Mouse (Mus musculus): Measurements from ENCODE around the gene Cacna2d4.

Cacna2d4 gene

DNA sequence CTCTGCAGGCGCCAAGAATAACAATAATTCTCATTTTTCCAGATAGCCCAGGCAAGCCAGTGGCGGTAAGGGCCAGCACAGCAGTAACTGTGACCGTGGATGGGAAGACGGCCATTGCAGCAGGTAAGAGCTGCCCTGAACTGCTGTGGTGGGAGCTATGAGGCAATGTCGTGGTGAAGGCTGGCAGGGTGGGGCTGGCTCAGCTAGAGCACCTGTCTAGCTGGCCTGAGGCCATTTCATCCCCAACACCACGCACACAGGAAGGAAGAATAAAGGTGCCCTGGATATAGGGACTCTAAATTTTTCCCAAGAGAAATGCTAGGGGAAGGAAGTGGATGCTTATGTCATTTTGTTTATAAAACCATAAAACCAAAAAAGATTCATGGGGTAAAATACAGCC, 76.1 kb downstream of the Cacna2d4 start:
- no peak for DNase-seq (ENCODE audit: low read depth)

DNA sequence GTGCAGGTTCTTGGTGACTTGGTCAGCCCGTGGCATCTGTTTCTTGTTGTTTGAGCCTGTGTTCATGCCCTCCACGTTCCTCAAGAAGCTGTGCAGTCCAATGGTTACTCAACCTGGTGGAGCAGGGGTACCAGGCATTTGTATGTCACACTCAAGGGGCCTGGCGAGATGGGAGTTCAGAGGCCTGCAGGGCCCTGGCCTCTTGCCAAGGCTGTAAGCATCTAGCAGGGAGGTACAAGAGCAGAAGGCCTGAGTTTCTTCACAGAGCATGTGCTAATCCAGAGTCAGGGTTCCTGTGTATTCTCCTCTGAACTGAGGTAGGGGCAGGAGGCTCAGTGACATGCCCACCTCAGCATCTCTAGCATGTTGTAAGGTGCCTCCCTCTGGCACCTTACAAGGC, 76.8 kb downstream of the Cacna2d4 start:
- DNase-seq (ENCODE audit: low read depth), result no peak

DNA sequence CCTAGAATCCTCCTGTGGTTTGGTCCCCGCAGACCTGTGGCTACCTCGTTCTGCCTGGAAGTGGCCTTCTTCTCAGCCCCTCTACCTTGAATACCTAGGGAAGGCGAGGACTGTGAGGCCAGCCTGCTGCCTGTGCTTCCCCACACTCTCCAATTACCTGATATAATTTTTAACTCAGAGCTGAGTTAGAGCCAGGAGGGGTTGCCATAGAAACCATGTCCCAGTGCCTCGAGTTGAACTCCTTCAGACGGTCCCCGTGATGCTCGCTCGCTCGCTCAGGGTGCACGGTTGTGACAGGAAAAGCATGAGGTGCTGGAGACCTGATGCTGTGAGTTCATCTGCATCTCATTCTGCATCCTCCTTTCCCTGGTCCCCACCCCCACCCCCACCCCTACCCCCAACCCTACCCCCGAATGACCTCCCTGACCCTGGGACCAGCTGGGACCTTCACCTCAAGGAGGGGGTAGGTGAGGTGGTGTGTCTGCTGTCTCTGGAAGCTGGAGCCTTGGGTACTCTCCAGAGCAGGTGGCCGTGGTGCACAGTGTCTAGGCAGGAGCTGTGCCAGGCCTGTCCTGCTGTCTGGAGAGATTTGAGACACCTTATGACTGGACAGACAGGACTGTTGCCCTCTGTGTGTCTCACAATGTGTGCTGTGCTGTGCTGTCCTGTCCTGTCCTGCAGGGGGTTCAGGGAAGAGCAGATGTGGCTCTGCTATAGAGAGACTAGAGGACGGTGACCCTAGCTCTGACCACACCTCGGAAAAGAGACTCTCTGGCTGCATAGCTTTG, 77.5 kb downstream of the Cacna2d4 start:
- DNase-seq (ENCODE audit: low read depth), result no peak

DNA sequence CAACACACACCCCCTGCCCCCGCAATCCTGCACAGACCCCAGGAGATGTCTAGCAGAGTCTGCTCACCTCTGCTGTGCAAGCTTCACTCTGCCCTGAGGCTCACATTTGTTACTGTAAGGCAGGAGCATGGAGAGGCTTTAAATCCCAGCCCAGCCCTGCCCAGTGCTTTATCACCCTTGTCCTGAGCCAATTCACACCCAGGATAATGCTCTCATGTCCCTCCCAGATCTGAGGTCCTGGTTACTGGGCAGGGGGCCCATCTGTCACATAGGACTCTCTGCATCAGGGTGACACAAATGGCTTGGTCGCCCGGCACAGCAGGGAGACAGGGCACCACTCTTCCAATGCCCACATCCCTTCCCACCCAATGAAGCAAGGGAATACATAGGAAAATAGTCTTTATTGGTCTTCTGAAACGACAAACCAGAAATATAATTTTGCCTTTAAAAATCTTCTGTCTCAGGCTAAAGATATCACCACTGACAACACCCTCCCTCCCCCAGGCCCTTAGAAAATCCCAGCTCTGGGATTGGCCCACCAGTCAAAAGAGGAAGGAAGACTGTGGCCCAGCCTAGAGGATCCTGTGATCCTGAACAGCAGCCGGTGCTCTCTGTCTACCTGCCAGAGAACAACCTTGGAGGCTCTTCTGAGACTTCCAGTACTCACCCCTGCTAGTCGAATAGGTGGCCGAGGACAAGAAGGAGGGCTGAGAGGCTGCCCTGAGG, 78.6 kb downstream of the Cacna2d4 start:
- DNase-seq (ENCODE audit: low read depth), result no peak

DNA sequence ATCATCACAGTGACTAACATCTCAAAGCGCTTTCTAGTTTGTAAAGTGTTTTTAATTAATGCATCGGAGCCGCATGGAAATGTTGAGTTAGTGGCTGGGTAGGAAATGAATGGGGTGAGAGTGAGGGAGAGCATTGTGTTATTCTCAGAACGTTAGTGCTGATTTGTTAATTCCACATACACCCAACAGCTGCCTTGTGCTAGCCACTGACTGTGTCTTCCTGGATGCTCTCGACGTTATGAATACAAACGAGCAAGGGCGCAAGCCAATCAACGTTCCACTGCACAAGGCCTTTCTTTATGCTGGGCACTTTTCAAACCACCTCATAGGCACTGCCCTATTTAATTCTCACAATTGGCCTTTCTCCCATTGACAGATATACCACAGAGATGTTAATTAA, 82.4 kb downstream of the Cacna2d4 start:
- no peak for DNase-seq (ENCODE audit: low read depth)

DNA sequence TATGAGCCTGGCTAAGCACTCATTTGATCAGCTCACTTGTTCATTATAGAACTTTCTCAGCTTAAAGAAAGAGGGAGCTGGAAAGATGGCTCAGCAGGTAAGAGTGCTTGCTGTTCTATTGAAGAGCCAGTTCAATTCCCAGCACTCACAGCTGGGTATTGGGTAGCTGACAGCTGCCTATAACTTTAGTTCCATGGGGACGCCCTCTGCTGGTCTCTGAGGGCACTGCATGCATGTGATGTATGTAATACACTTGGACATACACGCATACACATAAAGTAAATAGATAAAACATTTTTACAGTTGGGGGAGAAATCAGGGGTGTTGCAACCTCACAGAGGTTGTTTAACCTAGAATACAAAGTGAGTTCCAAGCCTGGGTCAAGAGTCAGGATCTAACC, 83.0 kb downstream of the Cacna2d4 start:
- peak; percentile 26 for DNase-seq (ENCODE audit: low read depth)

DNA sequence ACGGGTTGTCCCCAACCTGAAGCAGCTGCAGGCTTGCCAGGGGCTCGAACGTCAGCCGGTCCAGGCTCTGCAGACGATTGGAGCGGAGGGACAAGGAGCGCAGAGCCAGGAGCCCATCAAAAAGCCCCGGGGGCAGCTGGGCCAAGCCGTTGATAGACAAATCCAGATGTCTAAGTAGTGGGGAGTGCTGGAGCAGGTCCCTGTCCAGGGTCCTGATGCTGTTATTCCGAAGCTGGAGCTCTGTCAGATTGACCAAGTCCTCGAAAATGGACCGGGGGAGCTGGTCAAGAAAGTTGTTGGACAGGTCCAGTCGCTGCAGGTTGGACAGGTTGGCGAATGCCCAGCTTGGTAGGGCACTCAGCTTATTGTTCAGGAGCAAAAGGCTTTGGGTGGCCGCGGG, 84.2 kb downstream of the Cacna2d4 start:
- DNase-seq (ENCODE audit: low read depth), result no peak

DNA sequence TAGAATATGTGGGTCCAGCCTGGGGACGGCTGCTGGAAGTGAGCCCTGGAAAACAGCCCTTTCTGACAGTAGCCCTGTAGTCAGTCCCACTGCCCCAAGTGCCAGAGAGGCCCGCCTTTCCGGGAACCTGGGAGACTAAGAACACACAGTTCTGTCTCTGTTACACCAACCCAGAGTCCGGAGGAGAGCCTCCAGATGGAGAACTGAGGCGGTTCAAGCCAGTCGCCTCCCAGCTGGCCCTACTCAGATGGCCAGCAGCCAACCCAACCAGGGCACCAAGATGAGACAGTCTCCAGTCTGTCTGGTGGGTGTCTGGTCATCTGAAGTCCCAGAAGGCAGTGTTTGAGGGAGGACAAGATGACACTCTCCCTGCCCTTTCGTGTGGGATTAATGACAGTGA, 85.4 kb downstream of the Cacna2d4 start:
- DNase-seq (ENCODE audit: low read depth), result no peak

DNA sequence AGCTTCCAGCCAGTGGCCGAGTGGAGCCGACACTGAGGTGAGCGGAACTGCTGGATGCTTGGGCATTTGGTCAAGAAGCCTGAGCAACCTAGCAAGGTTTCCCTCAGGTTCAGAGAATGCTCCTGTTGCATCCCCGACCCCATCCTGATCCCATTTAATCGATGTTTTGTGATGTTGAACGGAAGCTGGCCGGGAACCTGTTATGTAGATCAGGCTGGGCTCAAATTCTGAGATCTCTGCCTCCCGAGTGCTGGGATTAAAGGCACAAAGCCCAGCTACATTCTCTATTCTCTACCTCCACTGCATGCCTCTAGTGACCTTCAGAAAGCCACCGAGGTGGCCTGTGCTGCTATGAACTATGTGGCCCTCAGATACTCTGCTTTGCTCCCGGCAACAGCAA, 88.5 kb downstream of the Cacna2d4 start:
- DNase-seq (ENCODE audit: low read depth), result no peak

DNA sequence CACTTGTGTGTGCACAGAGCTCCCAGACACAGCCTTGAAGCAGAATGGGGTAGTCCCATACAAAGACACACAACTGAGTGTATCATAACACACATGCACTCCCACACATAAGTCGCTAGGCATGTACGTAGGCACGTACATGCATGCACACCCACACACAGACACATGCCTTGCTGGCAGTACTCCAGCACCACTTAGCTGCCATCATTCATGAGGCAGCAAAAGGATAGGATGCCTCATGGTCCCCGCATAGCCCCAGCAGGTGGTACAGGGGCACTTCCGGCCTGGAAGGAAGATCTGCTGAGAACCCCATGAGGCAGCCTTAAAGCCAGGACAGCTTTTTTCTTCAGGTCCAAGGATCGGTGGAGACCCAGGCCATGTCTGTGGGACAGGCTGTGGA, 89.7 kb downstream of the Cacna2d4 start:
- DNase-seq (ENCODE audit: low read depth), result no peak

DNA sequence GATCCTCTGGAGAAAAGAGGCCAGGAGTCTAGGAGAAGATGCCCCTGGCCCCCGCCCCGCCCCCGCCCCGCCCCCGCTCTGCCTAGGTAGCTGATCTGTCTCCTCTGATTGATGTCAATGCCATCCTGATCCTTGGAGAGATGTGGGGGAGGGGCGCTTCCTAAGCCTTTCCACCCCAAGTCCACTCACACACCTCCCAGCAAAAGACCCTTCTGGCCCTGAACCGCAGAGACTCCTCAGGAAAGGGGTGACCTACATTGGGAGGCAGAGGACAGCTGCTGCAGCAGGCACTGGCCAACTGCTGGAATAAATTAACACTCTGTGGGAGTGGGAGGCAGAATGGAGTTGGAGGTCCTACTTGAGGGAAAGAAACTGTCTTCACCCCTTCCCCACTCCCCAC, 90.2 kb downstream of the Cacna2d4 start:
- DNase-seq (ENCODE audit: low read depth), result no peak

DNA sequence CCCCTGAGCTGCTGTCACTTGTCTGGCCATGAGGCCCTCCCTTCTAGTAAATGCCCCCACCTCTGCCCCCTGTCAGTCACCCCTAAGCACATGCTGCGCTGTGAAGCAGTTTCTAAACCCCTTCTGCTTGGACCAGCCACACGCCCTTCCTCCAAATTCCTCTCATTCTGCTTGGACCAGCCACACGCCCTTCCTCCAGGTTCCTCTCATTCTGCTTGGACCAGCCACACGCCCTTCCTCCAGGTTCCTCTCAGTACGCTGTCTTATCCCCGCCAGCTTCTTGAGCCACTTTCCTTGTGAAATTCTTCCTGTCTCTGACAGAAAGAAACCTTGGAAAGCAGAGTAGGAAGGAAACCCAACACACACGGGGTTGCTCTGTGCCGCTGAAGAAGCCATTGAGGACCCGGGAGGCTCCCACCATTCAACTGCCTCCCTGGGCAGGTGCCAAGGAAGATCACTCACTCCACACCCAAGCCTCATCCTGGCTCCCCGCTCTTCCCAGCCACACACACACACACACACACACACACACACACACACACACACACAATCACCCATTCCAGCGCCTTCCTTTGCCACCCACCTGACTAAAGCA, 92.3 kb downstream of the Cacna2d4 start:
- no peak for DNase-seq (ENCODE audit: low read depth)

DNA sequence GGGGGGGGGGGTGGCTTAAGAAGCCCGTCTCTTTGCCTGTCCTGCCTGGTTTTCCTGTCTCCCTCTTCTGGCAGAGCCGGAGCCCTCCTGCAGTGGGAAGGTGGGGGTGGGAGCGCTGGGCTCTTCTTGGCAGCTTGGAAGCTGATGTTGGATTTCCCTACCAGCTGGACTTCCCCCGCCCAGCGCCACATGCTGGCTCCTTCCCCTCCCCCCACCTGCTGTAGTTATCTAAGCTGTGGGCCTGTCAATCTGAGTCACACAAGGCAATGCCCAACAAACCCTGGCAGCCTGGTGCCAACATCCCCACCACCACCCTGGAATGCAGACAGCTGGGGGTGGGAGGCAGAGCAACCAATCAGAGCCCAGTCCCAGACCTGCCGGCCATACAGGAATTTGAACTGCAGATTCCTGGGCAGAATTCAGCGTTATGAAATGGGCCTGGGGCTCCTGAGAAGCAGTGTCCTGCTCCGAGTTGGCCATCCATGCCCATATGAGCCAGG, 92.9 kb downstream of the Cacna2d4 start:
- DNase-seq (ENCODE audit: low read depth), result no peak

DNA sequence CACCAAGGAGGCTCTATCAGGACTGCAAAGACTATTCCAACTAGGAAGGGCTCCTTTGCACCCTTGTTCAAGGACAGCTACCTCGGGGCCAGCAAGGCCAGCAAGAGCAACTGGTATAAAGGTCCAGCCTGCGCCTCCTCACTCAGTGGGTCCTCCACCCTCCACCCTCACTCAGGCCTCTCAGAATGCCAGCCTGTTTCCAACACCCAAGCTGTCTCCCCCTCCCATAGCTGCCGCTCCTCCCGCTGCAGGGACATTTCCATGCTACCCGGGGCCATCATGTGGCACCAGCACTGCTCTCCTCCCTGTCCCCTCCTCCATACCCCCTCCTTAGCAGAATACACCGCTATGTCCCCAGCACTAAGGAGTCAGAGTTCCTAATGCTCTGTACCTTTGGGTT, 93.6 kb downstream of the Cacna2d4 start:
- no peak for DNase-seq (ENCODE audit: low read depth)

DNA sequence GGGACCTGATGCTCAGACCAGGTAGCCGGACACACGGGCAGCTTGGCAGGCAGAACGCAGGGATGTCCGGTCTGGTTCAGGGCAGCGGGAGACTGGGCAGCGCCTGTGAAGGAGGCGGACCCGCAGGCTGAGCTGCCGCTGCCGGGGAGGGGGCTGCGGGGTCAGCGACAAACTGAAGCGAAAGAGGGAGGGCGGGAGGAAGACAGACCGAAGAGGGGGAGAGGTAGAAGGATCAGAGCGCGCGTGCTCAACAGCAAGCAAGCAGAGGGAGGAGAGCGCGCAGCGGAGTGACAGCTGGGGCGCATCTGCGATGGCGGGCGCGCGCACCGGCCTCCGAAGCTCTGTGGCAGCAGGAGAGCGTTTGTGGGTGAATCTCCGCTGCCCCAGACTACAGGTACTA, 94.2 kb downstream of the Cacna2d4 start, which contains the start of gene Lrtm2:
TSS of gene Lrtm2 (minus strand) at position 261 of the 400 bp plus-strand sequence.
- no peak for DNase-seq (ENCODE audit: low read depth)

DNA sequence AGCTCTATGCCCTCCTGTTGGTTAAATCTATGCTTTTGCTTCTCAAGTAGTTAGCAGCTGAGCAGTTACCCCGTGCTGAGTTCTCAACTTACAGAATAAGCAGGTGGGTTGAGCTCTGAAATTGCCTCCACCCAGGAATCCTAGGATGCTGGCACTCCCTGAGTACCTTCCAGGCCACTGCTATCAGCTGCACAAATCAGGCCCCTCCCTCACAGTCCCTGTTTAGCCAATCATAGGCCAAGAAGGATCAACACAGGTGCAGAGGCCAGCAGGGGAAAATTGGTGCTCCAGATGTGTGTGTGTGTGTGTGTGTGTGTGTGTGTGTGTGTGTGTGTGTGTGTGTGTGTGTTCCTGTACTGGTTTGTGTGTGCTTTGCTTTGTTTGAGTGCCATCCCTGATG, 95.8 kb downstream of the Cacna2d4 start:
- no peak for DNase-seq (ENCODE audit: low read depth)

DNA sequence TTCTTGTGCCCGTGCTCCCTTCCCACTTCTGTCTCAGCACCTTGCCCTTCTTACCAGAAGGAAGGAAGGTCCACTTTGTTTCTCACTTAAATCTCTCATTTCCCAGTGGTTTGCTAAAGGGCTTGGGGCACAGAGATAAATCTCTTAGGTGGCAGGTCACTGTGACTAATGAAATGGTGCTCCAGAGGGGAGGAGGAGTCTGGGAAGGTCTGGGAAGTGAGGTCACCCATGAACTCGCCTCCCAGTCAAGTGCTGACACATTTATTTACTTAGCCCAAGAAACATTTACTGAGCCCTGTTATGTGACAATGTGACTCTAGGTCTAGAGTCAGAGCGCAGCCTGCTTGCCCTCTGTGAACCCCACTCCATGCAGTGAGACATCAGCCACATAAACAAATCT, 96.9 kb downstream of the Cacna2d4 start:
- no peak for DNase-seq (ENCODE audit: low read depth)

DNA sequence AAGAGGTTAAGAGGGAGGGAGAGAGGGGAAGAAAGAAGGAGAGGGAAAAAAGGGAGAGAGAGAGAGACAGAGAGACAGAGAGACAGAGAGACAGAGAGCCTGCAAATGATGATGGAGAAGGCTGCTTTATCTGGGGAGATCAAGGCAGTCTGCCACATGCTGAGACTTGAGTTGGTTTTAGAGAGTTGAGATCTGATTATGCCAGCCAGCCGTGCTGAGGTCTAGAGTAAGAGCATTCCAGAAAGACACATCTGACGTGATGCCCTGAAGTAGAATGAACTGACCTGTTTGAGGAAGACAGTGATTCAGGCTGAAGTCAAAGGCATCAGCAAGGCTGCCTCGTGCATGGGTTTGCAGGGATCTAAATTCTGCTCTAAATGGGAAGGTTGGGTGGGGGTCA, 97.5 kb downstream of the Cacna2d4 start:
- no peak for DNase-seq (ENCODE audit: low read depth)

DNA sequence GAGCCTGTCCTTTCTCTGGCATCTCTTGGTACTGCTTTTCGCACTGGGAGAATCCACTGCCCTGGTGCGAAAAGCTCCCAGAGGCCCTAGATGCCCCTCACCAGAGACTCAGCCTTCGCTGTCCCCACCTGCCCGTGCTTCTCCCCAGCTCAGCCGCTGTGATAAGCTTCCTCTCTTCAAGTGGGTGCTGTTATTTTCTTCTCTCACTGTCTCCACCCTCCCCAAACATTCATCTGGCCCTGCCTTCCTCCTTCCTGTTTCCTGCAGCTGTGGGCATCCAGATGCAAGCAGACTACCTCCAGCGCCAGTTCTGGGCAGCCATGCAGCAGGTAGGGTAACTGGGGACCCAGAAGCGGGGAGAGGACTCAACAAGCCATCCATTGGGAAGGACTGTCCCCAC, 99.8 kb downstream of the Cacna2d4 start:
- peak; percentile 60 for DNase-seq (ENCODE audit: low read depth)

DNA sequence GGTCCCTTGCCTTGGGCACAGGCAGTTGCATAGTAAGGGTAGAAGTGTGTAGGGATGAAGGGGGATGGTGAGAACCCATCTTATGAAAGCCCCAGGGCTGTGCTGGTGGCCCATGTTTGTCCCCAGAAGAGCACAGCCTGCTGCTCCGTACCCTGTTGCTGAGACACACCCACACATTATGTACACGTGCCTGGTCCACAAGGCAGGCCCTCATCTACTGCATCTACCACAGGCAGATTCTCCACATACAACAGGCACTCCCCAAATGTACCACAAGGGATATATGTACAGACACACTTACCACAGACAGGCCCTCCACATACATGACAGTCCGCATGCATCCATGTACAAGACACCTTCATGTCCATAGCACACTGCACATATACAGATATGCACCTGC, 101.0 kb downstream of the Cacna2d4 start:
- DNase-seq (ENCODE audit: low read depth), result no peak

DNA sequence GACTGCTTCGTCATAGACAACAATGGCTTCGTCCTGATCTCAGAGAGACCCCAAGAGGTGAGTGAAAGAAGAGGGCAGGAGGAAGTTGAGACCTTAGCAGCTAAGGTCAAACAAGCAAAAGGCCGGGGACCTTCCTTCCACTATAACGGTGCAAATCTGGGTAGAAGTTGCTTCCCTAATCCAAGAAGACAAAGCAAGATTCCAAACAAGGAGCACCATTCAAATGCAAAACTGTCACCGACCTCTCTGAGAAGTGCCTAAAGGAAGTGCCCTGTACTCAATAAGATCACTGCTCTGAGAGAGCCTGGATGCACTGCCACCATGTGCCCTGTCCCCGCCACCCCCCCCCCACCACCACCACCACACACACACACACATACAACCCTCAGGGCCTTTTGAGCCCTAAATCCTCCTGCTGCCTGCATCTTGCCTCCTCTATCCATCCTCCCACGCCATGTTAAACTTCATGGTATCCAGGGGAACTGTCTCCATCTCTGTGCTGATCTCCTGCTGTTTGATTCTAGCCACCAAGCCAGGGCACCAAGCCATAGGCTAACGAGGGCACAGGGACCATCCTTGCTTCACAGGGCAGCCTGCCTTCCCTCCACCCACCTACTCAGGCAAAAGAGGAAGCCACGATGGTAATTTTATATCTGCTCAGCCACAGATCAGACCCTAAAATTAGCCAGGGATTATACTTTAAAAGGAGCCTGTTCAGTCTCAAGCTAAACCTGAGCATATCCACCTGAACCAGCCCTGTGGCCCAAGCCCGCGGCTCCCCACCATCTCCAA, 102.0 kb downstream of the Cacna2d4 start:
- no peak for DNase-seq (ENCODE audit: low read depth)

DNA sequence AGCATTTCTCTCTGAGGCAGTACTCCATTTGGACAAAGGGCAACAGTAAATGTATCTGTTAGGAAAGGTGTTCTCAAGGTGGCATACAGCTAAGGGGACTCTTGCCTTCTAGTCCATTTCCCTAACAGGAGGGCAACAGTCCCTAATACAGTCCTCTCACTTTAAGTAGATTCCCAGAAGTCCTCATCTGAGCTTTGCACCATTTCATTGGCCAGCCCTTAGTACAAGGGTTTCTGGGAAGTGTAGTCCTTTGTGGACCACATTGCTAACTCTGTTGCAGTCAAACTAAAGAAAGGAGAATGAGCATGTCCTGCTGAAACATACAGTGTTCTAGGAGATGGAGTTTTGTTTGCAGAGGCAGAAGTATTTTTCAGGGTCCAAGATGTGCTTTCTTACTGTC, 105.1 kb downstream of the Cacna2d4 start:
- DNase-seq (ENCODE audit: low read depth), result no peak

All from induced T-regulatory cell, adult 2 months (primary cell).